Mouse (Mus musculus) lung, embryonic 16.5 days (tissue): ENCODE measurements at regions not wholly inside any gene's neighbourhood (a gene's known extent, or its start where the extent isn't known, plus 50 kb on each side); places are given as distances from the start of the nearest gene placed in this dataset.
"Not testable (repeated sequence)": the region's sequence is repeated elsewhere in the genome, so short reads cannot be mapped to it uniquely, and the experiment has no call there.

Experiments
- ATAC-seq: fragments of 200-750 bp; cut with Nextera tagmentation; 2 replicates; pipeline ENCODE4 v1.8.0; 2017; ENCODE audit warnings: low read depth, mild to moderate bottlenecking, moderate library complexity
- H3K27ac ChIP-seq: fragments of 300-500 bp; sonication (generic); 2 replicates; pipeline ENCODE4 v1.5.1; 2014; ENCODE audit warnings: mild to moderate bottlenecking, control low read depth, low read length
- H3K27me3 ChIP-seq: fragments of 300-500 bp; sonication (generic); 2 replicates; pipeline ENCODE4 v1.6.1; 2014; ENCODE audit warnings: low read depth, low read length, mixed read lengths; ENCODE audit not compliant: control insufficient read depth, insufficient read depth
- H3K36me3 ChIP-seq: fragments of 300-500 bp; sonication (generic); 2 replicates; pipeline ENCODE4 v1.6.1; 2014; ENCODE audit warnings: low read length; ENCODE audit not compliant: control insufficient read depth, insufficient read depth
- H3K4me1 ChIP-seq: fragments of 300-500 bp; sonication (generic); replicated peaks from 2 replicates; pipeline ENCODE4 v1.6.1; 2014; ENCODE audit warnings: low read length, mixed read lengths; ENCODE audit not compliant: control insufficient read depth, insufficient read depth
- H3K4me2 ChIP-seq: fragments of 300-500 bp; sonication (generic); 2 replicates; pipeline ENCODE4 v1.6.1; 2014; ENCODE audit warnings: low read depth, low read length, control low read depth
- H3K4me3 ChIP-seq: fragments of 300-500 bp; sonication (generic); 2 replicates; pipeline ENCODE4 v1.5.1; 2014; ENCODE audit warnings: mild to moderate bottlenecking, low read length, control low read depth
- H3K9ac ChIP-seq: fragments of 300-500 bp; sonication (generic); 2 replicates; pipeline ENCODE4 v1.6.1; 2014; ENCODE audit warnings: low read length, control low read depth
- H3K9me3 ChIP-seq: fragments of 300-500 bp; sonication (generic); 2 replicates; pipeline ENCODE4 v1.6.1; 2016; ENCODE audit warnings: low read length; ENCODE audit not compliant: control insufficient read depth
- WGBS: fragments of 180-500 bp; shearing (Covaris S2); extraction: QIAGEN DNeasy Blood & Tissue Kit; methylation state at CpG from one replicate; pipeline ENCODE4 v1.1.7; 2014; 5-methylcytosine and 5-hydroxymethylcytosine counted together

- H3K9ac ChIP-seq = no peak overlapping the region
- H3K27me3 ChIP-seq = no peaks in the 10 kb centered on the region
- ATAC-seq = peak; percentile 91
- no peaks in the 10 kb centered on the region for H3K36me3 ChIP-seq
- WGBS = 9% methylated on average over 6 of the region's 7 CpGs
- H3K4me1 ChIP-seq = no peaks in the 10 kb centered on the region
- no peaks in the 10 kb centered on the region for H3K9me3 ChIP-seq
- H3K4me3 ChIP-seq = peak overlapping the region; percentile 9
- H3K27ac ChIP-seq = no peak overlapping the region
- H3K4me2 ChIP-seq = peak overlapping the region; percentile 5; the same call in 1 of the 2 replicates
These were observed 1111.4 kb downstream of the H2al1n start for GRCm38 (mm10) chrX:15322207-15322839.

DNA sequence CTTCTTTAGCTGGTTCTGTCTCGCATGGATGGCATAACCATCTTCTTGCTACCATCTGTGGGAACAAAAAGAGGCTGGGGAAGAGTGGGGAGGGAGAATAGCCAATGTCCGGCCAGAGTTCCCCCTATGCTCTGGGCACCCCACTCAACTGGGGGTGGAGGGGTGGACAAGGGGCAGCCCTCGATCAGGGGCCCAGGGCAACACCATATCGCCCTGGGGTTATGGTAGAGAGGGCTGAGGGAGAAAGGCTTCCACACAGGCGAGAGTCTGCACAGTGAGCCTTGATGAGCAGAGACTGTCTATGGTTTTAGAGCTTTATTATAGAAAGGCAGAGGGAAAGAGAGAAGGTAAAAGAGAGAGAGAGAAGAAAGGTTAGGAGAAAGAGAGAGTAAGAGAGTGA lies 1112.0 kb downstream of the H2al1n start:
- WGBS = 38% methylated on average over 5 of the region's 5 CpGs
- H3K4me3 ChIP-seq = no peak overlapping the region
- no peaks in the 10 kb centered on the region for H3K27me3 ChIP-seq
- no peaks in the 10 kb centered on the region for H3K4me1 ChIP-seq
- H3K36me3 ChIP-seq = no peaks in the 10 kb centered on the region
- no peak overlapping the region for H3K4me2 ChIP-seq
- no peak overlapping the region for H3K27ac ChIP-seq
- H3K9me3 ChIP-seq = no peaks in the 10 kb centered on the region
- ATAC-seq = peak; percentile 23; the same call in 1 of the 2 replicates
- no peak overlapping the region for H3K9ac ChIP-seq

DNA sequence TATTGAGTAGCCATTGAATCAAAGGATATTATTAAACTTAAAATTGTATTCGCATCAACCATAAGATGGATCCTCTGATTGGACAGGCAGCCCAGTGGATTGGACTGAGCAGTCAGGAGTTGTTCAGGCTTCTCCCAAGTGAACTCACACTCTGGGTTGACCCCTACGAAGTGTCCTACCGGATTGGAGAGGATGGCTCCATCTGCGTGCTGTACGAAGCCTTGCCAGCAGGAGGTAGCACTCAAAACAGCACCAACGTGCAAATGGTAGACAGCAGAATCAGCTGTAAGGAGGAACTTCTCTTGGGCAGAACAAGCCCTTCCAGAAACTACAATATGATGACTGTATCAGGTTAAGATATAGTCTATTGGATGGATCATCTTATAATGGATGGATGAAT lies 1154.2 kb downstream of the H2al1n start:
- not testable (repeated sequence) for H3K9ac ChIP-seq, H3K4me3 ChIP-seq
- 75% methylated on average over 6 of the region's 6 CpGs for WGBS

More for the DNA sequence above, 1154.2 kb downstream of the H2al1n start:
- 0 out of 2 replicates have a peak, but pooled peaks have one; percentile 57 for ATAC-seq
- H3K36me3 ChIP-seq, H3K27me3 ChIP-seq, H3K4me2 ChIP-seq, H3K4me1 ChIP-seq, H3K9me3 ChIP-seq, H3K27ac ChIP-seq: not testable (repeated sequence)
